Mouse (Mus musculus) lung, embryonic 14.5 days (tissue): ENCODE data around the gene Trip6. TPM values are rescaled to one million over a fixed set of nuclear protein-coding genes. Genes with fewer than 3 reads are reported as not detected.

Experiments
- ATAC-seq: fragments of 200-750 bp; cut with Nextera tagmentation; 2 replicates; pipeline ENCODE4 v1.8.0; 2017; ENCODE audit warnings: mild to moderate bottlenecking, moderate TSS enrichment, moderate library complexity; ENCODE audit not compliant: insufficient read depth
- DNase-seq: peaks from one replicate; pipeline ENCODE4 v3.0.0-alpha.2; 2015
- H3K27ac ChIP-seq: fragments of 300-500 bp; sonication (generic); 2 replicates; pipeline ENCODE4 v1.5.1; 2014; ENCODE audit warnings: low read depth, mild to moderate bottlenecking, moderate library complexity
- H3K27me3 ChIP-seq: fragments of 300-500 bp; sonication (generic); 2 replicates; pipeline ENCODE4 v1.6.1; 2014; ENCODE audit warnings: low read length, control low read depth; ENCODE audit not compliant: insufficient read depth
- H3K36me3 ChIP-seq: fragments of 300-500 bp; sonication (generic); 2 replicates; pipeline ENCODE4 v1.6.1; 2014; ENCODE audit warnings: control low read depth; ENCODE audit not compliant: insufficient read depth
- H3K4me1 ChIP-seq: fragments of 300-500 bp; sonication (generic); 2 replicates; pipeline ENCODE4 v1.6.1; 2014; ENCODE audit warnings: antibody characterized with exemption, control low read depth; ENCODE audit not compliant: insufficient read depth
- H3K4me2 ChIP-seq: fragments of 300-500 bp; sonication (generic); 2 replicates; pipeline ENCODE4 v1.6.1; 2014; ENCODE audit warnings: mild to moderate bottlenecking
- H3K4me3 ChIP-seq: fragments of 300-500 bp; sonication (generic); 2 replicates; pipeline ENCODE4 v1.5.1; 2014; ENCODE audit warnings: low read depth, low read length
- H3K9ac ChIP-seq: fragments of 300-500 bp; sonication (generic); 2 replicates; pipeline ENCODE4 v1.6.1; 2014
- H3K9me3 ChIP-seq: fragments of 300-500 bp; sonication (generic); 2 replicates; pipeline ENCODE4 v1.6.1; 2016; ENCODE audit warnings: low read depth, low read length, control low read depth
- CTCF ChIP-seq: IDR thresholded peaks from 2 replicates; pipeline ENCODE4 v1.5.1; 2016; ENCODE audit warnings: antibody characterized with exemption, low read depth
- WGBS: fragments of 180-500 bp; shearing (Covaris S2); extraction: QIAGEN DNeasy Blood & Tissue Kit; methylation state at CpG from one replicate; pipeline ENCODE4 v1.1.7; 2014; 5-methylcytosine and 5-hydroxymethylcytosine counted together
- polyA plus RNA-seq: library from polyadenylated mRNA; unstranded; fragments of >200 nt; fragmentation: Nextera tagmentation; extraction: Ambion mirVana; gene quantifications from 2 replicates; pipeline ENCODE4 v1.2.1, GENCODE M21; 2014

Gene Trip6
- polyA plus RNA-seq, 1 experiment from 2014 or later, result 89.3 TPM

- no peak overlapping the region for H3K27ac ChIP-seq
- peaks cover 22% of the 10 kb centered on the region; the same call in 1 of the 2 replicates for H3K36me3 ChIP-seq
- H3K4me3 ChIP-seq, result no peak overlapping the region
- H3K9ac ChIP-seq, result no peak overlapping the region
- H3K4me2 ChIP-seq, result no peak overlapping the region
- H3K27me3 ChIP-seq, result no peaks in the 10 kb centered on the region
- H3K4me1 ChIP-seq, result no peaks in the 10 kb centered on the region
- 86% methylated on average over 3 of the region's 3 CpGs for WGBS
- ATAC-seq, result no peak
- no peak for DNase-seq
- no peak for TF ChIP-seq CTCF
- H3K9me3 ChIP-seq, result no peaks in the 10 kb centered on the region
Measured at GRCm38 (mm10) chr5:137320996-137321395, 6.8 kb upstream of the Trip6 start.

- Histone ChIP-seq H3K9ac (no peak overlapping the region), H3K4me2 (no peak overlapping the region), H3K27ac (no peak overlapping the region), H3K9me3 (no peaks in the 10 kb centered on the region), H3K4me3 (no peak overlapping the region), H3K27me3 (no peaks in the 10 kb centered on the region), H3K4me1 (peaks cover 13% of the 10 kb centered on the region), H3K36me3 (peaks cover 16% of the 10 kb centered on the region; the same call in 1 of the 2 replicates)
- whole genome bisulfite sequencing, result 54% methylated on average over 1 of the region's 1 CpGs
- ATAC-seq (no peak), DNase-seq (no peak)
- TF ChIP-seq CTCF, result no peak
Measured at GRCm38 (mm10) chr5:137318570-137318969, 4.4 kb upstream of the Trip6 start.

GRCm38 (mm10) chr5:137317361-137317760 lies 3.2 kb upstream of the Trip6 start:
- Histone ChIP-seq H3K27me3 (no peaks in the 10 kb centered on the region), H3K4me3 (no peak overlapping the region), H3K27ac (no peak overlapping the region), H3K4me2 (no peak overlapping the region), H3K4me1 (peaks cover 19% of the 10 kb centered on the region), H3K36me3 (peaks cover 15% of the 10 kb centered on the region; the same call in 1 of the 2 replicates), H3K9me3 (no peaks in the 10 kb centered on the region), H3K9ac (no peak overlapping the region)
- ATAC-seq (no peak), DNase-seq (no peak)
- WGBS, result 76% methylated on average over 8 of the region's 8 CpGs
- no peak for TF ChIP-seq CTCF

GRCm38 (mm10) chr5:137315084-137315903 lies 1.1 kb upstream of the Trip6 start:
- WGBS, result 31% methylated on average over 30 of the region's 30 CpGs
- Histone ChIP-seq H3K27ac (peak overlapping the region; percentile 98), H3K4me1 (peaks cover 24% of the 10 kb centered on the region), H3K27me3 (no peaks in the 10 kb centered on the region), H3K36me3 (peaks cover 31% of the 10 kb centered on the region), H3K9me3 (no peaks in the 10 kb centered on the region), H3K9ac (peak overlapping the region; percentile 95), H3K4me3 (peak overlapping the region; percentile 83; the same call in 1 of the 2 replicates), H3K4me2 (peak overlapping the region; percentile 93)
- peak; percentile 66 for DNase-seq
- ATAC-seq, result 0 out of 2 replicates have a peak, but pooled peaks have one; percentile 4
- peak; percentile 57 for TF ChIP-seq CTCF

- H3K4me1 ChIP-seq, result peaks cover 24% of the 10 kb centered on the region
- peak overlapping the region; percentile 93 for H3K4me2 ChIP-seq
- no peaks in the 10 kb centered on the region for H3K9me3 ChIP-seq
- peaks cover 42% of the 10 kb centered on the region for H3K36me3 ChIP-seq
- under 1% methylated on average over 22 of the region's 22 CpGs for WGBS
- DNase-seq, result peak; percentile 46
- peak overlapping the region; percentile 98 for H3K27ac ChIP-seq
- no peaks in the 10 kb centered on the region for H3K27me3 ChIP-seq
- ATAC-seq, result peak; percentile 72
- peak overlapping the region; percentile 95 for H3K9ac ChIP-seq
- H3K4me3 ChIP-seq, result peak overlapping the region; percentile 83
- TF ChIP-seq CTCF, result 0 out of 2 replicates have a peak, but pooled peaks have one; percentile 2
Measured at GRCm38 (mm10) chr5:137313466-137314192, 575 bp downstream of the Trip6 start.

- Histone ChIP-seq H3K36me3 (peaks cover 65% of the 10 kb centered on the region), H3K9me3 (no peaks in the 10 kb centered on the region), H3K4me1 (peaks cover 28% of the 10 kb centered on the region), H3K4me2 (peak overlapping the region; percentile 81), H3K4me3 (peak overlapping the region; percentile 94), H3K27me3 (no peaks in the 10 kb centered on the region), H3K27ac (peak overlapping the region; percentile 95), H3K9ac (peak overlapping the region; percentile 97; the same call in 1 of the 2 replicates)
- 94% methylated on average over 4 of the region's 4 CpGs for WGBS
- ATAC-seq (no peak), DNase-seq (peak; percentile 15)
- TF ChIP-seq CTCF, result peak; percentile 19; the same call in 1 of the 2 replicates
Measured at GRCm38 (mm10) chr5:137308356-137308755, 5.8 kb downstream of the Trip6 start.
